Mouse (Mus musculus) stomach, postnatal 0 days (tissue): ENCODE data around the gene Zfp658.

Experiments used
- CTCF ChIP-seq: IDR thresholded peaks from 2 replicates; pipeline ENCODE4 v1.5.1; 2016; ENCODE audit warnings: antibody characterized with exemption, low read depth, mild to moderate bottlenecking, moderate library complexity
- EP300 ChIP-seq: optimal IDR thresholded peaks from 2 replicates; pipeline ENCODE3; 2016; ENCODE audit warnings: antibody characterized with exemption

- TF ChIP-seq CTCF (no peak), EP300 (no peak)
These were observed 47.0 kb upstream of the Zfp658 start for GRCm38 (mm10) chr7:43515076-43515475.
